Mouse (Mus musculus) limb, embryonic 12.5 days (tissue): Measurements from ENCODE around the gene Mvb12b. TPM values are rescaled to one million over a fixed set of nuclear protein-coding genes. Genes with fewer than 3 reads are reported as not detected.

Experiments
- ATAC-seq: fragments of 200-750 bp; cut with Nextera tagmentation; 2 replicates; pipeline ENCODE4 v1.8.0; 2017; ENCODE audit warnings: low read depth, moderate TSS enrichment; ENCODE audit not compliant: insufficient number of reproducible peaks, insufficient read depth, low FRiP score, low TSS enrichment
- H3K27ac ChIP-seq: fragments of 300-500 bp; sonication (generic); 2 replicates; pipeline ENCODE4 v1.5.1; 2016; ENCODE audit warnings: mild to moderate bottlenecking, moderate library complexity
- H3K27me3 ChIP-seq: fragments of 300-500 bp; sonication (generic); 2 replicates; pipeline ENCODE4 v1.6.1; 2016; ENCODE audit warnings: mild to moderate bottlenecking, moderate library complexity
- H3K36me3 ChIP-seq: fragments of 300-500 bp; sonication (generic); 2 replicates; pipeline ENCODE4 v1.6.1; 2016; ENCODE audit warnings: mild to moderate bottlenecking, moderate library complexity
- H3K4me1 ChIP-seq: fragments of 300-500 bp; sonication (generic); replicated peaks from 2 replicates; pipeline ENCODE4 v1.6.1; 2016
- H3K4me2 ChIP-seq: fragments of 300-500 bp; sonication (generic); 2 replicates; pipeline ENCODE4 v1.6.1; 2016; ENCODE audit warnings: mild to moderate bottlenecking, moderate library complexity
- H3K4me3 ChIP-seq: fragments of 300-500 bp; sonication (generic); replicated peaks from 2 replicates; pipeline ENCODE4 v1.5.1; 2016; ENCODE audit warnings: mild to moderate bottlenecking
- H3K9ac ChIP-seq: fragments of 300-500 bp; sonication (generic); replicated peaks from 2 replicates; pipeline ENCODE4 v1.6.1; 2016; ENCODE audit warnings: mild to moderate bottlenecking, moderate library complexity
- H3K9me3 ChIP-seq: fragments of 300-500 bp; sonication (generic); 2 replicates; pipeline ENCODE4 v1.6.1; 2016; ENCODE audit warnings: mild to moderate bottlenecking, moderate library complexity
- WGBS: fragments of 180-500 bp; shearing (Covaris S2); methylation state at CpG from one replicate; pipeline ENCODE4 v1.1.7; 2016; 5-methylcytosine and 5-hydroxymethylcytosine counted together
- polyA plus RNA-seq: library from polyadenylated mRNA; unstranded; fragments of >200 nt; fragmentation: Nextera tagmentation; extraction: Ambion mirVana; gene quantifications from 2 replicates; pipeline ENCODE4 v1.2.1, GENCODE M21; 2016

Gene Mvb12b
- polyA plus RNA-seq, 1 experiment from 2014 or later, result 25.5 TPM

- Histone ChIP-seq H3K27ac (peak overlapping the region; percentile 93), H3K9ac (peak overlapping the region; percentile 99), H3K4me1 (peaks cover 30% of the 10 kb centered on the region), H3K27me3 (no peaks in the 10 kb centered on the region), H3K36me3 (no peaks in the 10 kb centered on the region), H3K9me3 (no peaks in the 10 kb centered on the region), H3K4me2 (peak overlapping the region; percentile 92), H3K4me3 (peak overlapping the region; percentile 90)
- WGBS, result 2% methylated on average over 50 of the region's 51 CpGs
- no peak; the same call in 1 of the 2 replicates for ATAC-seq
Observed at GRCm38 (mm10) chr2:33886386-33887327, 1.1 kb downstream of the Mvb12b start.

GRCm38 (mm10) chr2:33885264-33885651 is 2.5 kb downstream of the Mvb12b start:
- no peak for ATAC-seq
- no peaks in the 10 kb centered on the region for H3K36me3 ChIP-seq
- no peak overlapping the region for H3K27ac ChIP-seq
- no peak overlapping the region for H3K9ac ChIP-seq
- no peak overlapping the region for H3K4me3 ChIP-seq
- peaks cover 30% of the 10 kb centered on the region for H3K4me1 ChIP-seq
- no peaks in the 10 kb centered on the region for H3K27me3 ChIP-seq
- WGBS, result 88% methylated on average over 3 of the region's 3 CpGs
- H3K4me2 ChIP-seq, result peak overlapping the region; percentile 92; the same call in 1 of the 2 replicates
- no peaks in the 10 kb centered on the region for H3K9me3 ChIP-seq

- no peaks in the 10 kb centered on the region for H3K27me3 ChIP-seq
- H3K4me1 ChIP-seq, result peaks cover 30% of the 10 kb centered on the region
- no peak overlapping the region for H3K4me3 ChIP-seq
- no peak for ATAC-seq
- no peaks in the 10 kb centered on the region for H3K36me3 ChIP-seq
- H3K27ac ChIP-seq, result no peak overlapping the region
- peak overlapping the region; percentile 92; the same call in 1 of the 2 replicates for H3K4me2 ChIP-seq
- 86% methylated on average over 7 of the region's 7 CpGs for WGBS
- H3K9ac ChIP-seq, result no peak overlapping the region
- no peaks in the 10 kb centered on the region for H3K9me3 ChIP-seq
Observed at GRCm38 (mm10) chr2:33884623-33885263, 3.0 kb downstream of the Mvb12b start.

- H3K4me1 ChIP-seq, result peaks cover 52% of the 10 kb centered on the region
- 82% methylated on average over 2 of the region's 2 CpGs for WGBS
Observed at GRCm38 (mm10) chr2:33879223-33879622, 8.5 kb downstream of the Mvb12b start.

DNA sequence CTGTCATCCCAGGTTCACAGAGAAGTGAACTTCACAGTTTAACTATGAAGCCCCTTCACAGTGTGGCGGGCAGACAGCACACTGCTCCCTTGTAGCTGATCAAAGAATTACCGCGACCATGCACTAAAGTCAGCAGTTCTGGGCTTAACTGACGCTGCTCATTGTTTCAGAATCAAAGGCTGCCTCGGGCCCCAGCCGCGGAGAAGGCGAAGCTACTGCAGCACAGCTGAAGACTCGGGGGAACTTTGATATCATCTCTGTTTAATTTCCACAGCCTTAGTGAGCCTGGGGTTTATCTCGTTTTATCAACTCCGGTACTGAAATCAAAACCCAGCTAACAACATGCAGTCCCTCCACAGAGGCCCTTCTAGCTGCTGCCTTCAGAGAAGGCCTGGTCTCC is 9.3 kb downstream of the Mvb12b start:
- Histone ChIP-seq H3K4me2 (no peak overlapping the region), H3K4me1 (peaks cover 59% of the 10 kb centered on the region), H3K4me3 (no peak overlapping the region), H3K36me3 (peaks cover 8% of the 10 kb centered on the region), H3K9me3 (no peaks in the 10 kb centered on the region), H3K27ac (peak overlapping the region; percentile 96; the same call in 1 of the 2 replicates), H3K27me3 (no peaks in the 10 kb centered on the region), H3K9ac (no peak overlapping the region)
- ATAC-seq, result no peak
- WGBS, result 37% methylated on average over 11 of the region's 11 CpGs

More at GRCm38 (mm10) chr2:33879223-33879622, 8.5 kb downstream of the Mvb12b start:
- Histone ChIP-seq H3K27ac (no peak overlapping the region), H3K9ac (no peak overlapping the region), H3K36me3 (0 out of 2 replicates have a peak, but pooled peaks cover under 1% of the 10 kb centered on the region), H3K9me3 (no peaks in the 10 kb centered on the region), H3K4me2 (no peak overlapping the region), H3K27me3 (no peaks in the 10 kb centered on the region), H3K4me3 (no peak overlapping the region)
- no peak for ATAC-seq

DNA sequence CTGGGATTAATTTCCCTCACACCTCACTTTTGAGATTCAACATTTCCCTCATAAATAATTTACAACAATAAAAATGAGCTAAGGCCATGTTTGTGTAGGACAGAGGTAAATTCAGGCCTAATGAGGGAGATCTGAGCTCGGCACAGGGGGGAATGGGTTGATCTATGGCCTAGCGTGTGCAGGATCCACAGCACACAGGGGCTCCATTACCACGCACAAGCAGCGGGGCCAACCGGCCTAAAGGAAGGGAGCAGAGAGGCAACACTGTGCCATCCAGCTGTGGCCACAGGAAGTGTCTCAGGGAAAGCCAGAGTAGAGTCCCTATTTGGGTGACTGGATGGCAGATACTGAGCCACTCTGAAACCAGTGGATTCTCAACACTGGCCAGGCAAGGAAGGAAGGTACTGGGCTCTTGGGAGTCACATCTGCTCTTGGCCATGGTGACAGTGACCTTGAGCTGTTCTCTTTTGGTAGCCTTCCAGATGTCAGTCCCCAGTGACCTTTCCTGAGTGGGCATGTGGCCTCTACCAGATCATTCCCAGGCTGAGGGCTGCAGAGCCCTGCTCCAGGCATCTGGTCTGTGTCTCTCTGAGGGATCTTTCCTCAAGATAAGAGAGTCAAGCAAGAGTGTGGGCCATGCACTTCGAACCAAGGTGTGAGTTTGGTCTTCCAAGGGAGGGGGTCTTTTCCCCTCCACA is 9.9 kb downstream of the Mvb12b start:
- ATAC-seq, result no peak
- Histone ChIP-seq H3K4me3 (no peak overlapping the region), H3K4me1 (peaks cover 65% of the 10 kb centered on the region), H3K9me3 (no peaks in the 10 kb centered on the region), H3K9ac (no peak overlapping the region; the same call in 1 of the 2 replicates), H3K4me2 (no peak overlapping the region), H3K27me3 (no peaks in the 10 kb centered on the region), H3K27ac (peak overlapping the region; percentile 96), H3K36me3 (peaks cover 15% of the 10 kb centered on the region)
- WGBS, result 45% methylated on average over 6 of the region's 6 CpGs

- no peaks in the 10 kb centered on the region for H3K27me3 ChIP-seq
- peaks cover 72% of the 10 kb centered on the region for H3K4me1 ChIP-seq
- no peak overlapping the region for H3K4me3 ChIP-seq
- peak; percentile 77 for ATAC-seq
- H3K4me2 ChIP-seq, result peak overlapping the region; percentile 35
- WGBS, result 22% methylated on average over 25 of the region's 25 CpGs
- H3K27ac ChIP-seq, result peak overlapping the region; percentile 96
- H3K9ac ChIP-seq, result 0 out of 2 replicates have a peak overlapping the region, but pooled peaks have one; percentile 31
- H3K36me3 ChIP-seq, result peaks cover 26% of the 10 kb centered on the region
- H3K9me3 ChIP-seq, result no peaks in the 10 kb centered on the region
Observed at GRCm38 (mm10) chr2:33876529-33877290, 11.0 kb downstream of the Mvb12b start.

DNA sequence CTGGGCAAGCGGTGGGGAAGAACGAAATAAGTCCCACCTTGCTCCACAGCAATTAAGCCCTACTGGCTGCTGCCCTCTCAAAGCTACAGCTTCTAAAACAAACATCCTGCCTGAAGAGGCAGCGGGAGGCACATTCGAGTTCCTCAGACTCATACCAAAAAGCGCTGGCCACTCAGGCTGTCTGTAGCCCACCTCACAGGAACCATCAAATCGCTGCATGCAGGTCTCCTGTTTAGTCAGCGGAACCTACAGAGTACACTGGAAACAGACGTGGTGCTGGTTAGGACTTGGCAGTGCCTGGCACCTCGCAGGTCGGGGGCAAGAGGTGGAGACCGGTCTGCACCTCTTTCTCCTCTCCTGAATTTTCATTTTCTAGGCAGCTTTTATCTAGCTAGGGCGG is 12.2 kb downstream of the Mvb12b start:
- Histone ChIP-seq H3K36me3 (peaks cover 27% of the 10 kb centered on the region), H3K9me3 (no peaks in the 10 kb centered on the region), H3K4me2 (no peak overlapping the region), H3K27me3 (no peaks in the 10 kb centered on the region), H3K27ac (peak overlapping the region; percentile 56), H3K4me3 (no peak overlapping the region), H3K9ac (no peak overlapping the region), H3K4me1 (peaks cover 84% of the 10 kb centered on the region)
- WGBS, result 74% methylated on average over 12 of the region's 12 CpGs
- no peak for ATAC-seq

- peaks cover 89% of the 10 kb centered on the region for H3K4me1 ChIP-seq
- no peaks in the 10 kb centered on the region for H3K27me3 ChIP-seq
- H3K9me3 ChIP-seq, result no peaks in the 10 kb centered on the region
- no peak overlapping the region for H3K4me3 ChIP-seq
- H3K36me3 ChIP-seq, result peaks cover 27% of the 10 kb centered on the region
- WGBS, result 81% methylated on average over 10 of the region's 10 CpGs
- H3K9ac ChIP-seq, result no peak overlapping the region
- no peak for ATAC-seq
- H3K4me2 ChIP-seq, result no peak overlapping the region
- 0 out of 2 replicates have a peak overlapping the region, but pooled peaks have one; percentile 56 for H3K27ac ChIP-seq
Observed at GRCm38 (mm10) chr2:33874856-33875576, 12.7 kb downstream of the Mvb12b start.

DNA sequence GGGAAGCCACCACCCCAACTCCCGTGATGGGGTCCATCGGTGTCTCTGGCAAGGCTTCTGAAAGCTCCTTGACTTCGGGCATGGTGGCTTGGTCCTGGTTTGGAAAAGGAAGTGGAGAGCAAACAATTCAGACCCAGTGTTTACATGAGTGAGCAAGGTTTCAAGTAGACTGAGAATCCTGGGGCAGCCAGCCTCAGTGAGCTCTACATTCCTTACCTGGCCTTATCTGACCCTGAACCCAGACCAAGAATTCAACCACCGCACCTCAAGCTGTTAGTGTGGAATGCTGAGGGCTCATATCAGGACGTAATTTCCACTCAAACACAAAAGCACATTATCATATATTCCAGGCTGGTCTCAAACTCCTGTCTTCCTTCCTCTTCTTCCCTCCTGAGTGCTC is 13.4 kb downstream of the Mvb12b start:
- no peak overlapping the region for H3K27ac ChIP-seq
- WGBS, result 88% methylated on average over 5 of the region's 5 CpGs
- no peak overlapping the region for H3K4me2 ChIP-seq
- no peaks in the 10 kb centered on the region for H3K9me3 ChIP-seq
- H3K9ac ChIP-seq, result no peak overlapping the region
- H3K27me3 ChIP-seq, result no peaks in the 10 kb centered on the region
- no peak overlapping the region for H3K4me3 ChIP-seq
- H3K4me1 ChIP-seq, result peaks cover 95% of the 10 kb centered on the region
- no peak for ATAC-seq
- peaks cover 27% of the 10 kb centered on the region for H3K36me3 ChIP-seq
